Mouse (Mus musculus) MEL (cell line): ENCODE measurements around the gene Prickle4. TPM values are rescaled to one million over a fixed set of nuclear protein-coding genes. Genes with fewer than 3 reads are reported as not detected.

Experiments used
- DNase-seq: peaks from one replicate; pipeline ENCODE4 v3.0.0; 2011; ENCODE audit warnings: low read depth, low spot score
- H3K27ac ChIP-seq: 2 replicates; pipeline ENCODE4 v1.5.1; 2012; ENCODE audit warnings: low read depth, mild to moderate bottlenecking, control low read depth, low read length, moderate library complexity; ENCODE audit not compliant: control insufficient read depth
- H3K27me3 ChIP-seq, 2 experiments: fragments of 150-350 bp in 1 of 2; sonication (generic) in 1 of 2; 2 replicates each; pipeline ENCODE4 v1.6.1; 2012; ENCODE audit warnings: low read length in 2 of 2, mild to moderate bottlenecking in 2 of 2, improper control_type of control experiment in 1 of 2, moderate library complexity in 1 of 2; ENCODE audit not compliant: insufficient read depth in 2 of 2, control insufficient read depth in 1 of 2
- H3K36me3 ChIP-seq, 2 experiments: 2 replicates each; pipeline ENCODE4 v1.6.1; 2012 to 2014; ENCODE audit warnings: low read length in 2 of 2, improper control_type of control experiment in 1 of 2, inconsistent platforms in 1 of 2, mild to moderate bottlenecking in 1 of 2; ENCODE audit not compliant: insufficient read depth in 2 of 2, control insufficient read depth in 1 of 2
- H3K4me1 ChIP-seq, 2 experiments: fragments of 150-350 bp in 1 of 2; sonication (generic) in 1 of 2; 2 replicates each; pipeline ENCODE4 v1.6.1; 2012; ENCODE audit warnings: low read length in 2 of 2, improper control_type of control experiment in 1 of 2, mild to moderate bottlenecking in 1 of 2; ENCODE audit not compliant: insufficient read depth in 2 of 2, control insufficient read depth in 1 of 2
- H3K4me3 ChIP-seq, 2 experiments: fragments of 150-350 bp in 1 of 2; sonication (generic) in 1 of 2; 2 replicates each; pipeline ENCODE4 v1.5.1; 2012; ENCODE audit warnings: low read depth in 2 of 2, low read length in 2 of 2, mild to moderate bottlenecking in 2 of 2, moderate library complexity in 2 of 2, control low read depth in 1 of 2, improper control_type of control experiment in 1 of 2; ENCODE audit not compliant: control insufficient read depth in 1 of 2, insufficient read depth in 1 of 2
- H3K79me2 ChIP-seq: 2 replicates; pipeline ENCODE4 v1.6.1; 2012; ENCODE audit warnings: mild to moderate bottlenecking, low read length, moderate library complexity; ENCODE audit not compliant: control insufficient read depth, poor library complexity, insufficient read depth
- H3K9ac ChIP-seq: 2 replicates; pipeline ENCODE4 v1.6.1; 2012; ENCODE audit warnings: low read depth, mild to moderate bottlenecking, control low read depth, low read length, moderate library complexity; ENCODE audit not compliant: control insufficient read depth, poor library complexity, severe bottlenecking
- H3K9me3 ChIP-seq: fragments of 150-350 bp; sonication (generic); replicated peaks from 2 replicates; pipeline ENCODE4 v1.6.1; 2012; ENCODE audit warnings: mild to moderate bottlenecking, low read length, improper control_type of control experiment, moderate library complexity; ENCODE audit not compliant: insufficient read depth
- BHLHE40 ChIP-seq: IDR thresholded peaks from 2 replicates; pipeline ENCODE4 v1.6.1; 2012; ENCODE audit warnings: low read depth, mild to moderate bottlenecking, inconsistent platforms, low read length, improper control_type of control experiment, borderline replicate concordance
- CHD2 ChIP-seq: IDR thresholded peaks from 2 replicates; pipeline ENCODE4 v1.6.1; 2011; ENCODE audit warnings: low read length, improper control_type of control experiment
- CTCF ChIP-seq, 3 experiments: IDR thresholded peaks in 2 of 3; conservative IDR thresholded peaks in 1 of 3; 2 replicates each; pipeline ENCODE4 v1.5.1; 2011 to 2012; ENCODE audit warnings: low read length in 3 of 3, low read depth in 2 of 3, mild to moderate bottlenecking in 2 of 3, improper control_type of control experiment in 1 of 3, inconsistent platforms in 1 of 3, mixed read lengths in 1 of 3, moderate library complexity in 1 of 3; ENCODE audit not compliant: control insufficient read depth in 1 of 3, insufficient read depth in 1 of 3, poor library complexity in 1 of 3, severe bottlenecking in 1 of 3
- EP300 ChIP-seq, 2 experiments: IDR thresholded peaks; 2 replicates each; pipeline ENCODE4 v1.6.1; 2011; ENCODE audit warnings: improper control_type of control experiment in 2 of 2, low read length in 2 of 2, low read depth in 1 of 2, mild to moderate bottlenecking in 1 of 2
- ETS1 ChIP-seq: IDR thresholded peaks from 2 replicates; pipeline ENCODE4 v1.6.1; 2012; ENCODE audit warnings: low read depth, mild to moderate bottlenecking, inconsistent platforms, low read length, improper control_type of control experiment, moderate library complexity
- GATA1 ChIP-seq: IDR thresholded peaks from 2 replicates; pipeline ENCODE4 v1.6.1; 2011; ENCODE audit warnings: low read depth, low read length, improper control_type of control experiment
- HCFC1 ChIP-seq: IDR thresholded peaks from 2 replicates; pipeline ENCODE4 v1.6.1; 2012; ENCODE audit warnings: low read depth, mild to moderate bottlenecking, inconsistent platforms, low read length, improper control_type of control experiment, moderate library complexity
- JUND ChIP-seq: IDR thresholded peaks from 2 replicates; pipeline ENCODE4 v1.6.1; 2011; ENCODE audit warnings: low read depth, mild to moderate bottlenecking, improper control_type of control experiment, low read length
- MEF2A ChIP-seq: IDR thresholded peaks from 2 replicates; pipeline ENCODE4 v1.6.1; 2014; ENCODE audit warnings: low read depth, mild to moderate bottlenecking, inconsistent platforms, low read length, improper control_type of control experiment; ENCODE audit not compliant: poor library complexity, insufficient replicate concordance, severe bottlenecking; ENCODE audit errors: extremely low read depth
- MXI1 ChIP-seq: IDR thresholded peaks from 2 replicates; pipeline ENCODE4 v1.6.1; 2011; ENCODE audit warnings: mild to moderate bottlenecking, low read depth, low read length, improper control_type of control experiment
- MYB ChIP-seq: IDR thresholded peaks from 2 replicates; pipeline ENCODE4 v1.6.1; 2011; ENCODE audit warnings: mild to moderate bottlenecking, low read depth, low read length, improper control_type of control experiment
- MYC ChIP-seq: IDR thresholded peaks from 2 replicates; pipeline ENCODE4 v1.6.1; 2011; ENCODE audit warnings: low read depth, mild to moderate bottlenecking, low read length, improper control_type of control experiment, moderate library complexity
- NELFE ChIP-seq: IDR thresholded peaks from 2 replicates; pipeline ENCODE4 v1.6.1; 2011; ENCODE audit warnings: low read depth, low read length, improper control_type of control experiment
- NRF1 ChIP-seq: IDR thresholded peaks from 2 replicates; pipeline ENCODE4 v1.6.1; 2014; ENCODE audit warnings: low read depth, mild to moderate bottlenecking, inconsistent platforms, low read length, improper control_type of control experiment, moderate library complexity; ENCODE audit not compliant: poor library complexity, insufficient read depth, severe bottlenecking
- POLR2A ChIP-seq, 2 experiments: IDR thresholded peaks; 2 replicates each; pipeline ENCODE4 v1.6.1; 2011 to 2012; ENCODE audit warnings: low read length in 2 of 2, mild to moderate bottlenecking in 2 of 2, control low read depth in 1 of 2, improper control_type of control experiment in 1 of 2, low read depth in 1 of 2, moderate library complexity in 1 of 2; ENCODE audit not compliant: control insufficient read depth in 1 of 2, insufficient read depth in 1 of 2, poor library complexity in 1 of 2
- POLR2AphosphoS2 ChIP-seq: IDR thresholded peaks from 2 replicates; pipeline ENCODE4 v1.6.1; 2011; ENCODE audit warnings: low read length, improper control_type of control experiment
- RAD21 ChIP-seq: IDR thresholded peaks from 2 replicates; pipeline ENCODE4 v1.6.1; 2011; ENCODE audit warnings: mild to moderate bottlenecking, low read depth, low read length, improper control_type of control experiment
- RCOR1 ChIP-seq: IDR thresholded peaks from 2 replicates; pipeline ENCODE4 v1.6.1; 2012; ENCODE audit warnings: low read depth, mild to moderate bottlenecking, inconsistent platforms, low read length, improper control_type of control experiment
- SIN3A ChIP-seq: IDR thresholded peaks from 2 replicates; pipeline ENCODE4 v1.6.1; 2012; ENCODE audit warnings: low read length, improper control_type of control experiment, inconsistent platforms
- TAL1 ChIP-seq: IDR thresholded peaks from 2 replicates; pipeline ENCODE4 v1.6.1; 2012; ENCODE audit warnings: mild to moderate bottlenecking, inconsistent platforms, low read length, moderate library complexity, mixed read lengths
- TBP ChIP-seq: IDR thresholded peaks from 2 replicates; pipeline ENCODE4 v1.8.0; 2011; ENCODE audit warnings: low read depth, low read length, improper control_type of control experiment
- UBTF ChIP-seq: IDR thresholded peaks from 2 replicates; pipeline ENCODE4 v1.6.1; 2012; ENCODE audit warnings: low read depth, mild to moderate bottlenecking, inconsistent platforms, low read length, improper control_type of control experiment, moderate library complexity, borderline replicate concordance; ENCODE audit not compliant: insufficient read depth
- USF1 ChIP-seq: IDR thresholded peaks from 2 replicates; pipeline ENCODE4 v1.6.1; 2014; ENCODE audit warnings: low read depth, mild to moderate bottlenecking, inconsistent platforms, low read length, improper control_type of control experiment, moderate library complexity
- USF2 ChIP-seq, 2 experiments: IDR thresholded peaks; 2 replicates each; pipeline ENCODE4 v1.6.1; 2011 to 2012; ENCODE audit warnings: improper control_type of control experiment in 2 of 2, low read length in 2 of 2, borderline replicate concordance in 1 of 2, inconsistent platforms in 1 of 2, low read depth in 1 of 2, mild to moderate bottlenecking in 1 of 2; ENCODE audit not compliant: insufficient read depth in 1 of 2
- ZC3H11A ChIP-seq: IDR thresholded peaks from 2 replicates; pipeline ENCODE4 v1.6.1; 2012; ENCODE audit warnings: low read depth, mild to moderate bottlenecking, inconsistent platforms, low read length, improper control_type of control experiment
- ZKSCAN1 ChIP-seq: IDR thresholded peaks from 2 replicates; pipeline ENCODE4 v1.6.1; 2012; ENCODE audit warnings: low read depth, mild to moderate bottlenecking, inconsistent platforms, low read length, improper control_type of control experiment, moderate library complexity
- ZMIZ1 ChIP-seq: IDR thresholded peaks from 2 replicates; pipeline ENCODE4 v1.6.1; 2012; ENCODE audit warnings: low read depth, mild to moderate bottlenecking, inconsistent platforms, low read length, improper control_type of control experiment, moderate library complexity
- ZNF384 ChIP-seq: IDR thresholded peaks from 2 replicates; pipeline ENCODE4 v1.6.1; 2012; ENCODE audit warnings: low read depth, mild to moderate bottlenecking, inconsistent platforms, low read length, improper control_type of control experiment
- polyA plus RNA-seq, 2 experiments: library from polyadenylated mRNA; stranded (reverse) in 1 of 2; unstranded in 1 of 2; fragments of >175 nt in 1 of 2; fragments of >200 nt in 1 of 2; gene quantifications; 2 replicates each; pipeline versions ENCODE4 v1.2.1 to v1.2.4; 2012; ENCODE audit warnings: low replicate concordance in 2 of 2, low read depth in 1 of 2; ENCODE audit not compliant: insufficient read length in 2 of 2, insufficient read depth in 1 of 2, missing spikeins in 1 of 2
- total RNA-seq: library from RNA; depleted of rRNA; stranded (reverse); fragments of 300-350 nt; gene quantifications from 2 replicates; pipeline ENCODE4 v1.2.3, GENCODE M21; 2012

The Prickle4 gene
- total and polyA plus RNA-seq, 3 experiments: 0.23 to 4.3 TPM; not detected in 1

DNA sequence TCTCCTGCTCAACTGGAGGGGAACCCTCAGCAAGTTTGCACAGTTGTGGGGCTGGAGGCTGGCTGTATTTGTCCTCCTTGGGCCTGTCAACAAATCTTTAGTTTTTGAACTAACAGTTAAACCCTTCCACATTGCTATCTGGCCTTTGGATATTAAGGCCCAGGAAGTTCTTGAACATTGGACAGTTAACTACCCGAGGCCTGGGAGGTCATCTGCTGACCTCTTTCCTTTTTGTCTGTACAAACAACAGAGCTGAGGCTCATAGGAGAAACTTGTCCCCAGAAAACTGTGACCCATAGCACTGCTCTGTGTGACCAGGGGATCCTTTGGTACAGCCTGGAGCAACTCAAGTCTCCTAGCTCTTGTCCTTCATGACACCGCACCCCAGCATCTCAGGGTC lies 4.5 kb upstream of the Prickle4 start:
- 0 out of 4 replicates have a peak, but pooled peaks cover 0 to 2% of the 10 kb centered on the region in 2 experiments for H3K36me3 ChIP-seq
- H3K27me3 ChIP-seq: no peaks in the 10 kb centered on the region
- TF ChIP-seq POLR2AphosphoS2 (no peak), RAD21 (no peak), JUND (no peak), USF2 (IDR thresholded peaks at IDR 0.05; ENCODE audit: borderline replicate concordance in 1 of 2, insufficient read depth in 1 of 2, low read depth in 1 of 2, low read length in 2 of 2) (no peak), SIN3A (no peak), NRF1 (no peak), HCFC1 (no peak), ZNF384 (no peak), CHD2 (no peak), EP300 (IDR thresholded peaks at IDR 0.05; ENCODE audit: low read depth in 1 of 2, low read length in 2 of 2) (no peak), RCOR1 (no peak), MYC (no peak), ZC3H11A (no peak), ETS1 (no peak), POLR2A (IDR thresholded peaks at IDR 0.05; ENCODE audit: control insufficient read depth in 1 of 2, insufficient read depth in 1 of 2, low read depth in 1 of 2, low read length in 2 of 2, poor library complexity in 1 of 2) (no peak), MEF2A (no peak), MYB (no peak)
- H3K27ac ChIP-seq: no peak overlapping the region
- H3K9me3 ChIP-seq: no peaks in the 10 kb centered on the region
- no peak for DNase-seq
- no peak overlapping the region for H3K4me3 ChIP-seq
- no peaks in the 10 kb centered on the region; the same call in 1 of the 2 replicates for H3K79me2 ChIP-seq
- H3K4me1 ChIP-seq: peaks cover 0 to 9% of the 10 kb centered on the region in 2 experiments; a peak in 2 of 4 replicates
- no peak overlapping the region for H3K9ac ChIP-seq

DNA sequence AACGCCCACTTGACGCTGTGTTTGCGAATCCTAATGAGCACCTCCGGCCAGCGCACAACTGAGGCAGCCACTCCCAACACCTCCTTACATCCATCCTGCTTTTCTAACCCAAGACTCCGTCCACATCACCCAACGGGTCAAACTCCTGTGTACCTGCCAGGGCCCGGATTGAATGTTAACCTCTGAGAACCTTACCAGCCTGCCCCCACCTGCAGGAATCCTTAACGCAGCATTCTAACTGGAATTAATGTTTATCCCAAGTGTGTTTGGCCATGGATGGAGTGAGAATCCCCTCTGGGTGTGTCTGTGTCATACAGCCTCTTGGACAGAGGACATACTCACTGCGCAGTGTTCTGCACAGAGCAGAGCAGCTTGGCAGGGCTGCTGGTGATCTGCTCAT lies 3.6 kb upstream of the Prickle4 start:
- H3K27ac ChIP-seq: no peak overlapping the region

More for the DNA sequence above, 3.6 kb upstream of the Prickle4 start:
- no peak overlapping the region for H3K9ac ChIP-seq
- no peaks in the 10 kb centered on the region; the same call in 1 of the 2 replicates for H3K79me2 ChIP-seq
- DNase-seq: no peak
- H3K36me3 ChIP-seq: 0 out of 4 replicates have a peak, but pooled peaks cover 0 to 2% of the 10 kb centered on the region in 2 experiments
- H3K4me1 ChIP-seq: peaks cover 0 to 10% of the 10 kb centered on the region in 2 experiments; a peak in 2 of 4 replicates
- no peaks in the 10 kb centered on the region for H3K27me3 ChIP-seq
- no peak overlapping the region for H3K4me3 ChIP-seq
- no peaks in the 10 kb centered on the region for H3K9me3 ChIP-seq
- TF ChIP-seq TAL1 (no peak), MXI1 (no peak), CTCF (IDR thresholded peaks at IDR 0.05 in 2 of 3, conservative IDR thresholded peaks at IDR 0.05 in 1 of 3; ENCODE audit: control insufficient read depth in 1 of 3, insufficient read depth in 1 of 3, low read depth in 2 of 3, low read length in 3 of 3, poor library complexity in 1 of 3, severe bottlenecking in 1 of 3) (no peak), USF2 (IDR thresholded peaks at IDR 0.05; ENCODE audit: borderline replicate concordance in 1 of 2, insufficient read depth in 1 of 2, low read depth in 1 of 2, low read length in 2 of 2) (no peak), POLR2AphosphoS2 (no peak), POLR2A (IDR thresholded peaks at IDR 0.05; ENCODE audit: control insufficient read depth in 1 of 2, insufficient read depth in 1 of 2, low read depth in 1 of 2, low read length in 2 of 2, poor library complexity in 1 of 2) (no peak), NELFE (no peak), BHLHE40 (no peak), USF1 (no peak), JUND (no peak), EP300 (IDR thresholded peaks at IDR 0.05; ENCODE audit: low read depth in 1 of 2, low read length in 2 of 2) (no peak), ZKSCAN1 (no peak), GATA1 (no peak), TBP (no peak), MEF2A (no peak), RAD21 (no peak), HCFC1 (no peak), UBTF (no peak), ZMIZ1 (no peak)
